Mouse (Mus musculus) embryo, embryonic 10 days (tissue): ENCODE measurements around the gene Filip1.

Source experiments
- DNase-seq: peaks from one replicate; pipeline ENCODE4 v3.0.0-alpha.2; 2015; ENCODE audit warnings: low spot score

Filip1 gene

GRCm38 (mm10) chr9:79825526-79825925 is 187.1 kb downstream of the Filip1 start:
- peak; percentile 32 for DNase-seq

GRCm38 (mm10) chr9:79823856-79824255 is 188.8 kb downstream of the Filip1 start:
- DNase-seq = no peak

GRCm38 (mm10) chr9:79823438-79823837 is 189.2 kb downstream of the Filip1 start:
- DNase-seq = peak; percentile 73

GRCm38 (mm10) chr9:79816464-79816863 is 196.2 kb downstream of the Filip1 start:
- DNase-seq = no peak

GRCm38 (mm10) chr9:79816013-79816412 is 196.6 kb downstream of the Filip1 start:
- DNase-seq = no peak

- DNase-seq = no peak
Measured at GRCm38 (mm10) chr9:79814592-79814991, 198.1 kb downstream of the Filip1 start.

GRCm38 (mm10) chr9:79810969-79811902 is 201.4 kb downstream of the Filip1 start:
- DNase-seq = no peak

- DNase-seq = no peak
Measured at GRCm38 (mm10) chr9:79810534-79810933, 202.1 kb downstream of the Filip1 start.

- DNase-seq = no peak
Measured at GRCm38 (mm10) chr9:79809411-79809810, 203.2 kb downstream of the Filip1 start.

- no peak for DNase-seq
Measured at GRCm38 (mm10) chr9:79807178-79807577, 205.5 kb downstream of the Filip1 start.

GRCm38 (mm10) chr9:79806317-79807075 is 206.2 kb downstream of the Filip1 start:
- peak; percentile 63 for DNase-seq

GRCm38 (mm10) chr9:79805426-79805825 is 207.2 kb downstream of the Filip1 start:
- no peak for DNase-seq

- no peak for DNase-seq
Measured at GRCm38 (mm10) chr9:79796461-79797135, 216.1 kb downstream of the Filip1 start.

GRCm38 (mm10) chr9:79795076-79795475 is 217.6 kb downstream of the Filip1 start:
- DNase-seq = no peak

GRCm38 (mm10) chr9:79792841-79793835 is 219.5 kb downstream of the Filip1 start, which contains the start of gene Tmem30a:
TSS of gene Tmem30a (minus strand) at chr9:79793507.
- peak; percentile 98 for DNase-seq

GRCm38 (mm10) chr9:79785794-79786085 is 226.9 kb downstream of the Filip1 start:
- DNase-seq = no peak

- no peak for DNase-seq
Measured at GRCm38 (mm10) chr9:79784934-79785793, 227.5 kb downstream of the Filip1 start.

GRCm38 (mm10) chr9:79784439-79784838 is 228.2 kb downstream of the Filip1 start:
- no peak for DNase-seq

- DNase-seq = no peak
Measured at GRCm38 (mm10) chr9:79779354-79779753, 233.3 kb downstream of the Filip1 start.

GRCm38 (mm10) chr9:79766991-79767545 is 245.6 kb downstream of the Filip1 start:
- no peak for DNase-seq
